Comparison of ENCODE assay signal across 8 mouse cellular contexts in the genomic region with DNA sequence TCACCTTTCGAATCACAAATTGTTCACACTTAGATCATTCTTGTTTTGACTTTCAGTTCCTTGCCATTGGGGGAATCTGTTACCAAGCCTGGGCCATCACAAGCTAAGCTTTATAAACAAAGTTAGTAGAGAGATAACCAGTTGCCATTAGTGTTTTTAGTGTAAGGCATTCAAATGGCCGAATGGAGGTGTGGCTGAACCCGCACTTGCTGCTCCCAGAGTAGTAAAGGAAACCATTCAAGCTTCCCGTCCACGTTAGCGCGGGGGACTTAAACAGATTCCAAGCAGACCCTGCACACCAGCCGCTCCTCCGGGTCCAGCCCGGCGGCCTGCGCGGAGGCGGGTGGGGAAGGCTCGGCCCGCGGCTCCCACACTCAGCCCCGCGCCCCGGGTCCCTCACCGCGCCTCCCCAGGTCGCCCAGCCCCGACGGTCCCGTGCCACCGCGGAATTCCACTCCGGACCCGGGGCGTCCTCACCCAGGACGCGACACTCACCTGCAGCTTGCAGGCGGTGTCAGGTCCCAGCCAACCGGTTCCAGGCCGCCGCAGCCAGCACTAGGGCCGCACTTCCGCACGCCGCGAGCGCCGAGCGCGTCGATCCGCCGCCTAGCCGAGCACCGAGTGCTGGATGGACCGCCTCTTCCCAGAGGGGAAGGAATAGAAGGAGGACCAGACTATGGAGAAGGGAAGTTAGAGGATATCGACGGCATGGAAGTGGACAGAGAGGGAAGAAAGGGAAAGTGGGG. TPM values are rescaled to one million over a fixed set of nuclear protein-coding genes. Genes with fewer than 3 reads are reported as not detected.
DNase-seq lines count a peak whose midpoint lies in the region; ATAC-seq and TF ChIP-seq lines count a peak whose summit lies in the region.

A gene (minus strand): TSS at position 593 of the 746 bp plus-strand sequence.
A gene (plus strand): TSS at position 704 of the 746 bp plus-strand sequence.

- TF ChIP-seq EP300 in ES-Bruce4 (IDR thresholded peaks at IDR 0.05; ENCODE audit: insufficient read depth, low read depth, low read length): 0 out of 2 replicates have a peak, but pooled peaks have one; percentile 48
- TF ChIP-seq EP300 in stomach, postnatal 0 days (optimal IDR thresholded peaks at IDR 0.05): no peak

- peak within 1 kb of the TSS; percentile 26; the same call in 1 of the 2 replicates for H3K27ac ChIP-seq in ES-Bruce4 (ENCODE audit: insufficient read depth, low read length)
- H3K27ac ChIP-seq in forebrain, embryonic 11.5 days (ENCODE audit: low read depth, low read length): peak within 1 kb of the TSS; percentile 57; the same call in 1 of the 2 replicates
- peak within 1 kb of the TSS; percentile 82 for H3K27ac ChIP-seq in heart, embryonic 16.5 days (ENCODE audit: low read length)
- peak within 1 kb of the TSS; percentile 91 for H3K27ac ChIP-seq in liver, embryonic 16.5 days (ENCODE audit: low read length)
- peak within 1 kb of the TSS; percentile 53; the same call in 1 of the 2 replicates for H3K27ac ChIP-seq in neural tube, embryonic 12.5 days
- peak within 1 kb of the TSS; percentile 97 for H3K27ac ChIP-seq in stomach, postnatal 0 days (replicated peaks)

- under 1% methylated on average over 54 of the region's 54 CpGs for WGBS in forebrain, embryonic 11.5 days
- under 1% methylated on average over 54 of the region's 54 CpGs for WGBS in heart, embryonic 16.5 days
- WGBS in liver, embryonic 16.5 days (ENCODE audit: insufficient replicate concordance): under 1% methylated on average over 53 of the region's 54 CpGs
- under 1% methylated on average over 54 of the region's 54 CpGs for WGBS in neural tube, embryonic 12.5 days
- 1% methylated on average over 48 of the region's 54 CpGs for WGBS in stomach, postnatal 0 days

- H3K4me2 ChIP-seq in forebrain, embryonic 11.5 days (ENCODE audit: low read depth, low read length, severe bottlenecking): peak within 1 kb of the TSS; percentile 68
- peak within 1 kb of the TSS; percentile 86 for H3K4me2 ChIP-seq in heart, embryonic 16.5 days (ENCODE audit: low read depth, low read length)
- H3K4me2 ChIP-seq in liver, embryonic 16.5 days (ENCODE audit: low read depth, low read length): peak within 1 kb of the TSS; percentile 66
- H3K4me2 ChIP-seq in neural tube, embryonic 12.5 days (replicated peaks): peak within 1 kb of the TSS; percentile 71
- peak within 1 kb of the TSS; percentile 64 for H3K4me2 ChIP-seq in stomach, postnatal 0 days (replicated peaks; ENCODE audit: low read depth)

- H3K4me1 ChIP-seq in ES-Bruce4 (ENCODE audit: control insufficient read depth, insufficient read depth, low read length): no peaks in the 10 kb centered on the region
- 0 out of 2 replicates have a peak, but pooled peaks cover 2% of the 10 kb centered on the region for H3K4me1 ChIP-seq in forebrain, embryonic 11.5 days (replicated peaks; ENCODE audit: control insufficient read depth, insufficient read depth, low read length)
- peaks cover 13% of the 10 kb centered on the region for H3K4me1 ChIP-seq in heart, embryonic 16.5 days (ENCODE audit: control insufficient read depth, insufficient read depth, low read length)
- H3K4me1 ChIP-seq in liver, embryonic 16.5 days (ENCODE audit: control insufficient read depth, low read depth, low read length): peaks cover 10% of the 10 kb centered on the region
- H3K4me1 ChIP-seq in neural tube, embryonic 12.5 days: 0 out of 2 replicates have a peak, but pooled peaks cover 6% of the 10 kb centered on the region
- H3K4me1 ChIP-seq in stomach, postnatal 0 days (replicated peaks; ENCODE audit: control insufficient read depth, insufficient read depth): no peaks in the 10 kb centered on the region

- DNase-seq in c-Kit-positive CD71-positive TER-119-positive erythroid progenitor cells, embryonic 14.5 days (ENCODE audit: low spot score): peak; percentile 73
- DNase-seq in forebrain, embryonic 11.5 days (ENCODE audit: low spot score): peak; percentile 93
- peak; percentile 85 to 91 for DNase-seq in kidney, postnatal 36 days
- peak; percentile 93 for DNase-seq in stomach, postnatal 0 days (ENCODE audit: low spot score)

- no peaks in the 10 kb centered on the region for H3K9me3 ChIP-seq in ES-Bruce4 (replicated peaks; ENCODE audit: control insufficient read depth, insufficient read depth, low read length, poor library complexity, severe bottlenecking)
- H3K9me3 ChIP-seq in forebrain, embryonic 11.5 days (ENCODE audit: control insufficient read depth, low read length): no peaks in the 10 kb centered on the region
- H3K9me3 ChIP-seq in heart, embryonic 16.5 days (replicated peaks; ENCODE audit: control insufficient read depth, low read length): no peaks in the 10 kb centered on the region
- no peaks in the 10 kb centered on the region for H3K9me3 ChIP-seq in liver, embryonic 16.5 days (replicated peaks; ENCODE audit: control insufficient read depth, low read length)
- no peaks in the 10 kb centered on the region for H3K9me3 ChIP-seq in neural tube, embryonic 12.5 days
- no peaks in the 10 kb centered on the region for H3K9me3 ChIP-seq in stomach, postnatal 0 days (ENCODE audit: control insufficient read depth, low read length)

- peak; percentile 99 for ATAC-seq in forebrain, embryonic 11.5 days (replicated peaks; ENCODE audit: low FRiP score)
- ATAC-seq in heart, embryonic 16.5 days (replicated peaks; ENCODE audit: extremely low read depth, insufficient read depth, low FRiP score): peak; percentile 93
- ATAC-seq in liver, embryonic 16.5 days (ENCODE audit: low read depth): peak; percentile 94
- ATAC-seq in neural tube, embryonic 12.5 days (ENCODE audit: low FRiP score, low read depth): peak; percentile 98
- ATAC-seq in stomach, postnatal 0 days (ENCODE audit: low FRiP score, low TSS enrichment): peak; percentile 98

- TF ChIP-seq CTCF in ES-Bruce4 (IDR thresholded peaks at IDR 0.05; ENCODE audit: low read depth, low read length): no peak
- TF ChIP-seq CTCF in stomach, postnatal 0 days (IDR thresholded peaks at IDR 0.05; ENCODE audit: low read depth): 0 out of 2 replicates have a peak, but pooled peaks have one; percentile 19

- no peaks in the 10 kb centered on the region for H3K27me3 ChIP-seq in ES-Bruce4 (ENCODE audit: control insufficient read depth, insufficient read depth, low read length, poor library complexity, severe bottlenecking)
- no peaks in the 10 kb centered on the region for H3K27me3 ChIP-seq in forebrain, embryonic 11.5 days (ENCODE audit: control insufficient read depth, insufficient read depth, low read length)
- H3K27me3 ChIP-seq in heart, embryonic 16.5 days (ENCODE audit: control insufficient read depth, insufficient read depth, low read length): no peaks in the 10 kb centered on the region
- no peaks in the 10 kb centered on the region for H3K27me3 ChIP-seq in liver, embryonic 16.5 days (ENCODE audit: control insufficient read depth, insufficient read depth, low read depth, low read length)
- no peaks in the 10 kb centered on the region for H3K27me3 ChIP-seq in neural tube, embryonic 12.5 days (replicated peaks)
- no peaks in the 10 kb centered on the region for H3K27me3 ChIP-seq in stomach, postnatal 0 days (ENCODE audit: control insufficient read depth, insufficient read depth, low read length)

- H3K36me3 ChIP-seq in ES-Bruce4 (ENCODE audit: control insufficient read depth, insufficient read depth, low read length, poor library complexity, severe bottlenecking): no peaks in the 10 kb centered on the region
- no peaks in the 10 kb centered on the region for H3K36me3 ChIP-seq in forebrain, embryonic 11.5 days (ENCODE audit: control insufficient read depth, insufficient read depth, low read length)
- H3K36me3 ChIP-seq in heart, embryonic 16.5 days (ENCODE audit: control insufficient read depth, insufficient read depth): no peaks in the 10 kb centered on the region
- no peaks in the 10 kb centered on the region for H3K36me3 ChIP-seq in liver, embryonic 16.5 days (ENCODE audit: control insufficient read depth, insufficient read depth)
- no peaks in the 10 kb centered on the region for H3K36me3 ChIP-seq in neural tube, embryonic 12.5 days
- no peaks in the 10 kb centered on the region for H3K36me3 ChIP-seq in stomach, postnatal 0 days (ENCODE audit: control insufficient read depth, insufficient read depth, low read length)

- no peak for TF ChIP-seq POLR2A in ES-Bruce4 (IDR thresholded peaks at IDR 0.05; ENCODE audit: insufficient read depth, low read length)

- H3K4me3 ChIP-seq in ES-Bruce4 (ENCODE audit: low read depth, low read length): peak within 1 kb of the TSS; percentile 72
- peak within 1 kb of the TSS; percentile 78 for H3K4me3 ChIP-seq in forebrain, embryonic 11.5 days (ENCODE audit: low read depth, low read length)
- H3K4me3 ChIP-seq in heart, embryonic 16.5 days (ENCODE audit: low read length): peak within 1 kb of the TSS; percentile 97
- H3K4me3 ChIP-seq in liver, embryonic 16.5 days (ENCODE audit: low read depth, low read length): peak within 1 kb of the TSS; percentile 97
- peak within 1 kb of the TSS; percentile 93 for H3K4me3 ChIP-seq in neural tube, embryonic 12.5 days
- peak within 1 kb of the TSS; percentile 97 for H3K4me3 ChIP-seq in stomach, postnatal 0 days (ENCODE audit: low read depth, low read length)

- H3K9ac ChIP-seq in ES-Bruce4 (ENCODE audit: low read depth, poor library complexity, severe bottlenecking): peak within 1 kb of the TSS; percentile 70
- peak within 1 kb of the TSS; percentile 85 for H3K9ac ChIP-seq in forebrain, embryonic 11.5 days (ENCODE audit: low read length)
- peak within 1 kb of the TSS; percentile 95 for H3K9ac ChIP-seq in heart, embryonic 16.5 days (ENCODE audit: low read length)
- peak within 1 kb of the TSS; percentile 97 for H3K9ac ChIP-seq in liver, embryonic 16.5 days (ENCODE audit: low read depth, low read length)
- H3K9ac ChIP-seq in neural tube, embryonic 12.5 days: peak within 1 kb of the TSS; percentile 83
- H3K9ac ChIP-seq in stomach, postnatal 0 days (ENCODE audit: low read length): peak within 1 kb of the TSS; percentile 96

RNA-seq across cellular contexts. Expression of the first gene that starts in this region (rescaled TPM):
- polyA plus RNA-seq in ES-Bruce4 (2011; ENCODE audit: insufficient read depth, insufficient read length, low read depth, missing spikeins): 40.4 and 41.2 TPM in 2 replicates
- polyA plus RNA-seq in forebrain, embryonic 11.5 days (2014; fragmentation: Nextera tagmentation; extraction: Ambion mirVana): 37.9 and 38.9 TPM in 2 replicates
- 20.9 and 21.8 TPM in 2 replicates for polyA plus RNA-seq in heart, embryonic 16.5 days (2015; fragmentation: Nextera tagmentation; extraction: Ambion mirVana)
- 11.7 and 14.4 TPM in 2 replicates for polyA plus RNA-seq in liver, embryonic 16.5 days (2015; fragmentation: Nextera tagmentation; extraction: Ambion mirVana)
- 42.5 and 45.7 TPM in 2 replicates for polyA plus RNA-seq in neural tube, embryonic 12.5 days (2016; fragmentation: Nextera tagmentation; extraction: Ambion mirVana)
- 12.7 and 13.2 TPM in 2 replicates for polyA plus RNA-seq in stomach, postnatal 0 days (2015; fragmentation: Nextera tagmentation; extraction: Ambion mirVana)

RNA-seq across cellular contexts. Expression of the second gene that starts in this region (rescaled TPM):
- polyA plus RNA-seq in ES-Bruce4 (2011; ENCODE audit: insufficient read depth, insufficient read length, low read depth, missing spikeins): 0.38 TPM in 1 of 2 replicates, not detected in the other
- polyA plus RNA-seq in forebrain, embryonic 11.5 days (2014; fragmentation: Nextera tagmentation; extraction: Ambion mirVana): not detected in 2 replicates
- 0.16 TPM in 1 of 2 replicates, not detected in the other for polyA plus RNA-seq in heart, embryonic 16.5 days (2015; fragmentation: Nextera tagmentation; extraction: Ambion mirVana)
- polyA plus RNA-seq in liver, embryonic 16.5 days (2015; fragmentation: Nextera tagmentation; extraction: Ambion mirVana): not detected in 2 replicates
- polyA plus RNA-seq in neural tube, embryonic 12.5 days (2016; fragmentation: Nextera tagmentation; extraction: Ambion mirVana): 0.29 TPM in 1 of 2 replicates, not detected in the other
- polyA plus RNA-seq in stomach, postnatal 0 days (2015; fragmentation: Nextera tagmentation; extraction: Ambion mirVana): 0.07 TPM in 1 of 2 replicates, not detected in the other

Comparison
In these comparisons a context has a peak if more than half of its experiments do, and no peak if none do; other contexts are left out.
1. Peak in every context shown above with its lines: DNase-seq, ATAC-seq, H3K4me3 ChIP-seq and H3K27ac ChIP-seq.
2. H3K27ac ChIP-seq: peak in every context shown above with its lines; median percentile 97 in stomach, postnatal 0 days; 91 in liver, embryonic 16.5 days; 82 in heart, embryonic 16.5 days; 57 in forebrain, embryonic 11.5 days; 53 in neural tube, embryonic 12.5 days; 26 in ES-Bruce4.